Mouse (Mus musculus) kidney, postnatal 0 days (tissue): ENCODE measurements around the gene Olfr329-ps. TPM values are rescaled to one million over a fixed set of nuclear protein-coding genes. Genes with fewer than 3 reads are reported as not detected.
"Not testable (repeated sequence)": the region's sequence is repeated elsewhere in the genome, so short reads cannot be mapped to it uniquely, and the experiment has no call there.

Experiments
- ATAC-seq: fragments of 200-750 bp; cut with Nextera tagmentation; replicated peaks from 2 replicates; pipeline ENCODE4 v1.8.0; 2017; ENCODE audit warnings: low read depth, moderate number of reproducible peaks, moderate TSS enrichment, moderate library complexity; ENCODE audit not compliant: low FRiP score
- DNase-seq: peaks from one replicate; pipeline ENCODE4 v3.0.0-alpha.2; 2016; ENCODE audit warnings: low spot score
- H3K27ac ChIP-seq: fragments of 300-500 bp; sonication (generic); 2 replicates; pipeline ENCODE4 v1.5.1; 2014; ENCODE audit warnings: mild to moderate bottlenecking
- H3K27me3 ChIP-seq: fragments of 300-500 bp; sonication (generic); 2 replicates; pipeline ENCODE4 v1.6.1; 2014; ENCODE audit warnings: low read length, mixed read lengths; ENCODE audit not compliant: insufficient read depth
- H3K36me3 ChIP-seq: fragments of 300-500 bp; sonication (generic); 2 replicates; pipeline ENCODE4 v1.6.1; 2014; ENCODE audit warnings: low read length, mixed read lengths; ENCODE audit not compliant: insufficient read depth
- H3K4me1 ChIP-seq: fragments of 300-500 bp; sonication (generic); replicated peaks from 2 replicates; pipeline ENCODE4 v1.6.1; 2014; ENCODE audit warnings: antibody characterized with exemption, low read length, mixed read lengths; ENCODE audit not compliant: insufficient read depth
- H3K4me2 ChIP-seq: fragments of 300-500 bp; sonication (generic); 2 replicates; pipeline ENCODE4 v1.6.1; 2014; ENCODE audit warnings: mild to moderate bottlenecking, low read length, moderate library complexity, mixed read lengths
- H3K4me3 ChIP-seq: fragments of 300-500 bp; sonication (generic); replicated peaks from 2 replicates; pipeline ENCODE4 v1.5.1; 2014; ENCODE audit warnings: low read depth, low read length
- H3K9ac ChIP-seq: fragments of 300-500 bp; sonication (generic); 2 replicates; pipeline ENCODE4 v1.6.1; 2014; ENCODE audit warnings: low read depth, low read length
- H3K9me3 ChIP-seq: fragments of 300-500 bp; sonication (generic); replicated peaks from 2 replicates; pipeline ENCODE4 v1.6.1; 2016; ENCODE audit warnings: low read length, inconsistent platforms, mixed read lengths
- CTCF ChIP-seq: IDR thresholded peaks from 2 replicates; pipeline ENCODE4 v1.5.1; 2016; ENCODE audit warnings: antibody characterized with exemption, low read depth, mild to moderate bottlenecking, moderate library complexity
- WGBS: fragments of 180-500 bp; shearing (Covaris S2); extraction: QIAGEN DNeasy Blood & Tissue Kit; methylation state at CpG from one replicate; pipeline ENCODE4 v1.1.7; 2014; 5-methylcytosine and 5-hydroxymethylcytosine counted together
- polyA plus RNA-seq: library from polyadenylated mRNA; unstranded; fragments of >200 nt; fragmentation: Nextera tagmentation; extraction: Ambion mirVana; gene quantifications from 2 replicates; pipeline ENCODE4 v1.2.1, GENCODE M21; 2015

Olfr329-ps gene
- polyA plus RNA-seq, 1 experiment from 2014 or later = not detected

GRCm38 (mm10) chr11:58555536-58555935 lies 9.3 kb upstream of the Olfr329-ps start, which contains the start of gene Olfr328:
Gene Olfr328, minus strand, starts transcription at chr11:58555636.
- no peaks in the 10 kb centered on the region for H3K36me3 ChIP-seq
- no peak within 1 kb of the TSS for H3K27ac ChIP-seq
- DNase-seq (no peak), ATAC-seq (no peak)
- no peaks in the 10 kb centered on the region for H3K4me1 ChIP-seq
- no peak for TF ChIP-seq CTCF
- no peak within 1 kb of the TSS for H3K4me3 ChIP-seq
- 90% methylated on average over 1 of the region's 1 CpGs for WGBS
- H3K9me3 ChIP-seq = no peaks in the 10 kb centered on the region
- no peak within 1 kb of the TSS for H3K4me2 ChIP-seq
- H3K27me3 ChIP-seq = no peaks in the 10 kb centered on the region
- no peak within 1 kb of the TSS for H3K9ac ChIP-seq

GRCm38 (mm10) chr11:58534736-58535135 lies 11.5 kb downstream of the Olfr329-ps start, which contains the start of gene Olfr330:
Gene Olfr330, minus strand, starts transcription at chr11:58534836.
- H3K4me2 ChIP-seq, H3K9ac ChIP-seq, DNase-seq, H3K4me3 ChIP-seq, H3K27ac ChIP-seq, H3K4me1 ChIP-seq, H3K27me3 ChIP-seq, H3K9me3 ChIP-seq, H3K36me3 ChIP-seq, ATAC-seq: not testable (repeated sequence)

GRCm38 (mm10) chr11:58519756-58520155 lies 26.5 kb downstream of the Olfr329-ps start:
- 88% methylated on average over 6 of the region's 9 CpGs for WGBS
- H3K4me3 ChIP-seq, ATAC-seq, H3K4me2 ChIP-seq, DNase-seq, H3K27ac ChIP-seq, H3K27me3 ChIP-seq, H3K4me1 ChIP-seq, H3K9ac ChIP-seq, H3K36me3 ChIP-seq, H3K9me3 ChIP-seq: not testable (repeated sequence)

- H3K9me3 ChIP-seq, H3K4me1 ChIP-seq, H3K4me3 ChIP-seq, DNase-seq, H3K4me2 ChIP-seq, H3K27me3 ChIP-seq, ATAC-seq, H3K9ac ChIP-seq, H3K36me3 ChIP-seq, H3K27ac ChIP-seq: not testable (repeated sequence)
- 96% methylated on average over 16 of the region's 18 CpGs for WGBS
These were observed 27.3 kb downstream of the Olfr329-ps start for GRCm38 (mm10) chr11:58518916-58519315.

GRCm38 (mm10) chr11:58509058-58509457 lies 37.2 kb downstream of the Olfr329-ps start:
- not testable (repeated sequence) for ATAC-seq, H3K27me3 ChIP-seq, H3K9ac ChIP-seq, H3K4me2 ChIP-seq, H3K27ac ChIP-seq, H3K9me3 ChIP-seq, H3K36me3 ChIP-seq, DNase-seq, H3K4me1 ChIP-seq, H3K4me3 ChIP-seq
- WGBS = 89% methylated on average over 19 of the region's 19 CpGs

DNA sequence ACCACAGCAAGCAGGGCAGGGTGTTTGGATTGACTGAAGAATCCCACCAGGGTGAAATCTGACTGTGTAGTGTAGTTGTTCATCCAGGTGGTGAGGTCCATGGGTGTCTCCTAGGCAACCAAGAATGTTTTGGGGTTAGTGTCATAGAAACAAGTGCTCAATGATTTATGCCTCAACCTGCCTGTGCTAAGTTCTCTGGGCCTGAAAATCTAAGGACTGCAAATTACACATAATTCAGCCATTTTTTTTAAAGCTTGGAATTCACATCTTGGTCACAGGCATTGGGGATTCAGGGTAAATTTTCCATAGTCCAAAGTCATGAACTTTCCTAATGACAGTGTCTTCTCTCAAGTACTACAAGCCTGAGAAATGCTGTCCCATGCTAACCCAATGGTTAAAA lies 43.8 kb downstream of the Olfr329-ps start, which contains the start of gene Olfr331:
TSS of gene Olfr331 (minus strand) at position 101 of the 400 bp plus-strand sequence.
- not testable (repeated sequence) for H3K27ac ChIP-seq, H3K4me2 ChIP-seq, H3K36me3 ChIP-seq, H3K9me3 ChIP-seq, H3K4me3 ChIP-seq, H3K4me1 ChIP-seq, DNase-seq, ATAC-seq, H3K9ac ChIP-seq, H3K27me3 ChIP-seq

DNA sequence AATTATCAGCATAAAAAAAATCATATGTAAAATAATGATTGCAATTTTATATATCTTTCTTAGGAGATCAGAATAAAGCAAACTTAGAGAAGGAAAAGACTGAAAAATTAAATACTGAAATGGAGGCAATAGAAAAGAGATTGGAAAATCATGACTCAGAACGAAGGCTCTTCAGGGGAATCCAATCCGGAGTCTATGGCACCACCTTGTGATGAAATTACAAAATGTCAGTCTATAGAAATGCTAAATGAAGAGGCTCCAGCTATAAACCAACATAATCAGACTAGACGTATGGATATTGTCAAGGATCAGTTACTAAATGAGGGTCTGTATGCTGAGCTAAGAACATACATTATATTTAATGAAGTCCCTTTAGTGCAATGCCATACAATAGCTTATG lies 46.9 kb downstream of the Olfr329-ps start:
- H3K36me3 ChIP-seq = no peaks in the 10 kb centered on the region
- peak; percentile 64 for DNase-seq
- no peaks in the 10 kb centered on the region for H3K27me3 ChIP-seq
- ATAC-seq = no peak
- no peak overlapping the region for H3K9ac ChIP-seq
- 42% methylated on average over 3 of the region's 3 CpGs for WGBS
- H3K27ac ChIP-seq = no peak overlapping the region
- TF ChIP-seq CTCF = peak; percentile 68
- H3K4me3 ChIP-seq = no peak overlapping the region
- no peaks in the 10 kb centered on the region for H3K4me1 ChIP-seq
- no peak overlapping the region for H3K4me2 ChIP-seq
- no peaks in the 10 kb centered on the region for H3K9me3 ChIP-seq
